Mouse (Mus musculus) ES-CJ7 (cell line): Measurements from ENCODE around the gene Gdf10.

Experiments used
- DNase-seq: peaks from one replicate; pipeline ENCODE4 v3.0.0; 2011; ENCODE audit warnings: low read depth, low spot score

The Gdf10 gene

DNA sequence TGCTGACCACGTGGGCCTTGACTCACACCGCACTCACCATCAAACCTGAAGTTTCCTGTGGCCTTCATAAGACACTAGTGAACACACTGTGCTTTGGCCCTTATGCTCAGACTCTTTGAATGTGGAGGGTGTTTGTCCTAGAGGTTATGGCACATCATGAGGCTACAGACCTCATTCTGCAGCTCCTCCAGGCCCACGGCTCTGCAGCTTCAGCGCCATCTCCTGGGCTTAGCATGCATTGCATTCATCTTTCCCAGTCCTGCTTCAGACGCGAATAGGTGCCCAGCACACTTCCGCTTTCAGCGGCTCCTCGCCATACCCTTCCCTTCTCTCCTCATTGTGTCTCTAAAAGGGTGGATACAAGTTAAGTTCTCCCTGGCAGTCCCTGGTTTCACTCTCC is 15.7 kb downstream of the Gdf10 start:
- peak; percentile 23 for DNase-seq

DNA sequence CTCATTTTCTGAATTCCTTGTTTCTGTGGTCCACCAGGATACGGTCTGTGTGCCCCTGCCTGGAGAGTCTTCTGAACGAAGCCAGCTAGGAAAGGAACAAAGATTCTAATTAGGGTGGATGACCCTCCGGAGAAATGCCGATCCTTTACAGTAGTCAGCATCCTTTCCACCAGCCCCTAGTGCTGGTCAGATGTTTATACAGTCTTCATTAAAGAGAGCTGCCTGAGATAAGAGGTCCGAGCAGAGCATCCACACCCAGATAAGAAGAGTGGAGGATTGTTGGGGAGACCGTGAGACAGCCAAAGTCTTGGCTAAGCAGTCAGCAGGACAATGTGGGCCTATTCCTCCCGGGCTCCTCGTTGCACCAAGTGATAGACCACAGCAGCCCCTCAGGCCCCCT is 17.4 kb downstream of the Gdf10 start, which contains the start of gene Gdf2:
Gene Gdf2, plus strand, starts transcription at position 301 of the 400 bp plus-strand sequence.
- DNase-seq, result no peak

GRCm38 (mm10) chr14:33942222-33942621 is 18.8 kb downstream of the Gdf10 start:
- DNase-seq, result no peak

GRCm38 (mm10) chr14:33946125-33946524 is 22.7 kb downstream of the Gdf10 start:
- DNase-seq, result no peak

DNA sequence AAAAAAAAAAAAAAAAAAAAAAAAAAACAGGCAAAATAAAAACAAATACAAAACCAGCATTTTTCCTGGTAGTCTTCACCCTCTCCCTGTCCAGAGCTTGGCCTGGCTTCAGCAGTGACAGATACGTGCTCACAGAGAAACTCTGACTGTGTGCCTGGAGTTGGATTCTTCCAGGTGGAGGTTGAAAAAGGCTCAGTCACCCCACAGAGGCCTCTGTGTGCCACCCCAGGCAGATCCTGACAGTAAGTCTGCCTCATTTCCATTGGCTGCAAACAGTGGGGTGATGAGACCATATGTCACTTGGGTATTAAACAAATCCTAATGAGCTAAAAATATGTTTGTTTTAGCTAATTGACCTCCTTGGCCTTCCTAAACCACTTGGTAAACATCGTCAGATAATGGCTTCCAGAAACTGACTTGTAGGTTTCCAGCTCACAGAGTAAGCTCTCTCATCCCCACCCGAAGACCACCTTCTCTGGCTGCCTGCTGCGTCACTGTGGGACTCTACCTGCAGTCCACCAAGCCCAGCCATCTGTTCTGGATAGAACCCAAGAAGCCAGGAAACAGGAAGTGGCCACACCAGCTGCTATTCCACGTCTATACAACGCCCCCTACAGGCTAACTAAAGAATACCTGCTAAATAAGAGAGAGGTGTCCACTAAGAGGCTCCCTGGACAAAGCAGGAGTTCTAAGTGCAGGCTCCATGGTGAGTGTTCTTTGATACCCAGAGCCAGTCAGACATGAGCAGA is 29.0 kb downstream of the Gdf10 start:
- no peak for DNase-seq

- DNase-seq, result no peak
These were observed 30.4 kb downstream of the Gdf10 start, which contains the start of gene Rbp3 for GRCm38 (mm10) chr14:33953761-33954160. TSS of gene Rbp3 (plus strand) at chr14:33954003.

DNA sequence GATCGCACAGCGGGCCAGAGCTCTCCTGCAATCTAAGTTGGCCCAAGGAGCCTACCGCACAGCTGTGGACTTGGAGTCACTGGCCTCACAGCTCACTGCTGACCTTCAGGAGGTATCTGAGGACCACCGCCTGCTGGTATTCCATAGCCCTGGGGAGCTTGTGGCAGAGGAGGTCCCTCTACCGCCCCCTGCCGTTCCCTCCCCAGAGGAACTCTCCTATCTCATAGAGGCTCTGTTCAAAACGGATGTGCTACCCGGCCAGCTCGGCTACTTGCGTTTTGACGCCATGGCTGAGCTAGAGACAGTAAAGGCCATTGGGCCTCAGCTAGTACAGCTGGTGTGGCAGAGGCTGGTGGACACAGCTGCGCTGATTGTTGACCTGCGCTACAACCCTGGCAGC is 32.7 kb downstream of the Gdf10 start:
- peak; percentile 63 for DNase-seq

DNA sequence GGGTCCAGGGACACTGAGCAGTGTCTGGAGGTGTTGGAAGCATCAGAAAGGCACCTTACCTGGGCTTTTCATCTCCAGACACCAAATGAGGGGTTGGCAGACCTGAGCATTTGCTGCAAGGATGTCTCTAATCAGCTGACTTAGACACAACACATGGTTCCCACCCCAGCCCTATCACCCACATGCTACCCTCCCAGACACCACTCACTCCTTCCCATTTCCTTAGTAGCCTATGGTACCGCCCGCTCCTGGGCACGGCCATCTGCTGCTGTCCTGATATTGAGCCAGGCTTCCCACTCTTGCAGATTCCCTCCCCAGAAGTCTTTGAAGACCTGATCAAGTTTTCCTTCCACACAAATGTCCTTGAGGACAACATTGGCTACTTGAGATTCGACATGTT is 34.8 kb downstream of the Gdf10 start:
- DNase-seq, result no peak

DNA sequence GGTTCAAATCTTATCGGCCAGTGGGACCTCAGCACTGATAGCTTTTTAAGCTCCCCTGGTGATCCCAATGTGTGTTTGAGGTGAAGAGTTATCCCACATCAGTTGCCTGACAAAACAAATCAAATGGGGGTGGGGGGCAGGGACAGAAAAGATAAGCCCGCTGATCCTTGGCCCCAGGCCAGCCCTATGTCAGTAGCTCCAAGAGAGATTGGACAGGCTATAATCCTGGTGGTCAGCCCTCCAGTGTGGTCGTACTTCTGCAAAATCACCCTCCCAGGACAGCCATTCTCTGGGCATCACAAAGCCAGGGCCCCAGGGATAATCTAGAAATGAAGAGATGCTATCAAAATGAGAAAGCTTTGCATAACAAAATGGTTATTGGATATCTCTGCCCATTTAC is 35.5 kb downstream of the Gdf10 start:
- no peak for DNase-seq

DNA sequence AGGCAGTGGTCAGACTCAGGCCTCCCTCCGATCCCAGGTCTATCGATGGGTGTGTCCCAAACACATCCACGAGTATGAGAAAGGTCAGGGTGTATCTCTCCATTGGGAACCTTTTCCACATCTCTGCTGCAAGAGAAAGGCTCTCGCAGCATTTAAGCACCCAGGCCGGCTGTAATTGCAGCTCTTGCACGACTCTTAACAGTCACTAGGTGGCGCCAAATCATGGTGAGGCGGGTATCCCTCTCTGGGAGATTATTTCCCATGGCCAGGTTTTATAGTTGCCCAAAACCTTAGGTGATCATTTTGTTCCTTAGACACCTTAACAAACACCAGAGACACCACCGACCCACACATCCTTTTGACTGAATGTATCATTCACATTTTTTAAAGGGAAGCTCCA is 36.0 kb downstream of the Gdf10 start:
- peak; percentile 53 for DNase-seq

GRCm38 (mm10) chr14:33965675-33966074 is 42.3 kb downstream of the Gdf10 start:
- DNase-seq, result peak; percentile 44

GRCm38 (mm10) chr14:33972679-33973078 is 49.3 kb downstream of the Gdf10 start:
- no peak for DNase-seq

DNA sequence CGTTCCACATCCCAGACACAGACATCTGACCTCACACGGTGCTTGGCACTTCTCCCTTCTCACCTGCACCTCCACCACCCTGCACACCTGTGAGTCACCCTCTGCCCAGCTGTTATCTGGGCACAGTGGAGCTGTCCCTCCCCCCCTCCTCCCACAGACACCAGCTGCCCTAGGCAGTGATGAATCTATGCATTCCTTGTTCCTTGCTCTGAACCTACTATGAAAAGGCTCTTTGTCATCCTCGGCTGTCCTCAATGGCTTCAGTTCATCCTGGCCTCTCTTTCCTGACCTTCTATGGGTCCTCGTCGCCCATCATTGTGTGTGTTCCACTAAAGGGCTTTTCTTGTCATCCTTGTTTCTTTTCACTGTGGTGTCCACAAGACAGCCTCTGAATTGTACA is 51.4 kb downstream of the Gdf10 start:
- no peak for DNase-seq

DNA sequence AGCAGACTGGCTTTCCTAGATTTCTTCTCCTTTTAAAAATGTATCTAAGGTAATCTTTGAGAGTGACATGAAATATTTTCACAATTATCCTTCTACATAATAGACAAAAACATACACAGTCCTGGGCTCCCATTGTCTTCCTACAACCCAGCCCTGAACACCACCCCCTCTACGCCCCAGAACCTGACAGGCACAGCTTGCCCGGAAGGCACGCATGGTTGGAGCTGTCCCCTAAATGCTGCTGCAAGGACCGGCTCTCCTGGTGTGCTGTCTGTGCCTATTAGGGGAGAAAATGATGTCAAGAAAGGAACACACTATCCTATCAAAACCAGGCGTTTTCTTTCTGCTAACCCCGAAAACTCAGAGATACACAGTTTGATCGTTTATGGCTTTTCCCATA is 54.4 kb downstream of the Gdf10 start:
- DNase-seq, result no peak

DNA sequence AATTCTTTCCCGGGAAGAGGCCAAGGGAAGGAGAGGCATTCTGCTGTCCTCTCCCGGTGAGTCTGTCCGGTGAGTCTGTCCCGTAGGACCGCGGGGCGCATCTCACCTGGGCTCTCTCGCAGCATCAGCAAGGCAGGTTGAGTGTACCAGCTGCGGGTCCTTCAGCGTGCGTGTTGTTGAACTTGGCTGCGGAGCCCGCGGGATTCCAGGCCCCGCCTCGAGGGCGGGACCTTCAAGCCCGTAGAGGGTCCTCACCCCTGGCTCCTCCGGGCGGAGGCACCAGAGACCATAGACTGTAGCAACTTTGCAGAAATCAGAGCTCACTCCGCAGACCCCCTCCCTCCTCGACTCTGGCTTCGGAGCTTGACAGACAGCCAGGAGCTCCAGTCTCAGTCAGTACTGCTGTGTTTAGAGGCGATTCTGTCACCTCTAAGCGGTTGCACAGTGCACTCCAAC is 55.2 kb downstream of the Gdf10 start, which contains the start of gene Zfp488:
Gene Zfp488, minus strand, starts transcription at position 161 of the 456 bp plus-strand sequence.
- peak; percentile 24 for DNase-seq
